Mouse (Mus musculus): ENCODE results near the gene Chd1l. TPM values are rescaled to one million over a fixed set of nuclear protein-coding genes. Genes with fewer than 3 reads are reported as not detected.
A peak's percentile ranks its signal among the peaks of the same experiment; 100 is the strongest.

Gene Chd1l
- polyA plus RNA-seq, 1 experiment from 2014 or later, result 4.3 TPM

GRCm38 (mm10) chr3:97525458-97525857 lies 84.5 kb downstream of the Chd1l start:
- Histone ChIP-seq H3K36me3 (ENCODE audit: control insufficient read depth, insufficient read depth, low read length) (no peaks in the 10 kb centered on the region), H3K27me3 (ENCODE audit: control insufficient read depth, insufficient read depth, low read length) (no peaks in the 10 kb centered on the region), H3K4me2 (ENCODE audit: low read depth, low read length) (no peak overlapping the region), H3K9me3 (ENCODE audit: control insufficient read depth, low read length) (no peaks in the 10 kb centered on the region), H3K9ac (replicated peaks; ENCODE audit: low read depth, low read length) (no peak overlapping the region), H3K27ac (ENCODE audit: low read depth, low read length) (no peak overlapping the region), H3K4me3 (ENCODE audit: low read depth, low read length) (no peak overlapping the region), H3K4me1 (ENCODE audit: control insufficient read depth, insufficient read depth, low read length) (peaks cover 9% of the 10 kb centered on the region; the same call in 1 of the 2 replicates)
- ATAC-seq (ENCODE audit: low read depth), result peak; percentile 29; the same call in 1 of the 2 replicates
- 56% methylated on average over 8 of the region's 8 CpGs for WGBS

GRCm38 (mm10) chr3:97524835-97525234 lies 85.2 kb downstream of the Chd1l start:
- H3K36me3 ChIP-seq (ENCODE audit: control insufficient read depth, insufficient read depth, low read length), result no peaks in the 10 kb centered on the region
- no peak overlapping the region for H3K4me2 ChIP-seq (ENCODE audit: low read depth, low read length)
- H3K9me3 ChIP-seq (ENCODE audit: control insufficient read depth, low read length), result no peaks in the 10 kb centered on the region
- H3K4me1 ChIP-seq (ENCODE audit: control insufficient read depth, insufficient read depth, low read length), result peaks cover 9% of the 10 kb centered on the region; the same call in 1 of the 2 replicates
- no peak overlapping the region for H3K27ac ChIP-seq (ENCODE audit: low read depth, low read length)
- 81% methylated on average over 5 of the region's 5 CpGs for WGBS
- H3K27me3 ChIP-seq (ENCODE audit: control insufficient read depth, insufficient read depth, low read length), result no peaks in the 10 kb centered on the region
- H3K9ac ChIP-seq (replicated peaks; ENCODE audit: low read depth, low read length), result no peak overlapping the region
- no peak overlapping the region for H3K4me3 ChIP-seq (ENCODE audit: low read depth, low read length)
- no peak for ATAC-seq (ENCODE audit: low read depth)

- Histone ChIP-seq H3K27me3 (ENCODE audit: control insufficient read depth, insufficient read depth, low read length) (no peaks in the 10 kb centered on the region), H3K27ac (ENCODE audit: low read depth, low read length) (no peak overlapping the region), H3K36me3 (ENCODE audit: control insufficient read depth, insufficient read depth, low read length) (no peaks in the 10 kb centered on the region), H3K4me1 (ENCODE audit: control insufficient read depth, insufficient read depth, low read length) (peaks cover 9% of the 10 kb centered on the region; the same call in 1 of the 2 replicates), H3K4me3 (ENCODE audit: low read depth, low read length) (no peak overlapping the region), H3K9ac (replicated peaks; ENCODE audit: low read depth, low read length) (no peak overlapping the region), H3K9me3 (ENCODE audit: control insufficient read depth, low read length) (no peaks in the 10 kb centered on the region), H3K4me2 (ENCODE audit: low read depth, low read length) (no peak overlapping the region)
- peak; percentile 87 for ATAC-seq (ENCODE audit: low read depth)
- 68% methylated on average over 13 of the region's 13 CpGs for WGBS
Measured at GRCm38 (mm10) chr3:97521946-97522731, 87.9 kb downstream of the Chd1l start.

- no peak overlapping the region for H3K27ac ChIP-seq (ENCODE audit: low read depth, low read length)
- H3K4me3 ChIP-seq (ENCODE audit: low read depth, low read length), result no peak overlapping the region
- no peak overlapping the region for H3K4me2 ChIP-seq (ENCODE audit: low read depth, low read length)
- 96% methylated on average over 11 of the region's 11 CpGs for WGBS
- H3K9me3 ChIP-seq (ENCODE audit: control insufficient read depth, low read length), result no peaks in the 10 kb centered on the region
- ATAC-seq (ENCODE audit: low read depth), result no peak
- peaks cover 9% of the 10 kb centered on the region; the same call in 1 of the 2 replicates for H3K4me1 ChIP-seq (ENCODE audit: control insufficient read depth, insufficient read depth, low read length)
- no peaks in the 10 kb centered on the region for H3K27me3 ChIP-seq (ENCODE audit: control insufficient read depth, insufficient read depth, low read length)
- H3K36me3 ChIP-seq (ENCODE audit: control insufficient read depth, insufficient read depth, low read length), result no peaks in the 10 kb centered on the region
- no peak overlapping the region for H3K9ac ChIP-seq (replicated peaks; ENCODE audit: low read depth, low read length)
Measured at GRCm38 (mm10) chr3:97519883-97520282, 90.1 kb downstream of the Chd1l start.

GRCm38 (mm10) chr3:97512296-97512695 lies 97.7 kb downstream of the Chd1l start:
- no peak overlapping the region for H3K4me2 ChIP-seq (ENCODE audit: low read depth, low read length)

More at GRCm38 (mm10) chr3:97512296-97512695, 97.7 kb downstream of the Chd1l start:
- Histone ChIP-seq H3K27me3 (ENCODE audit: control insufficient read depth, insufficient read depth, low read length) (no peaks in the 10 kb centered on the region), H3K4me3 (ENCODE audit: low read depth, low read length) (no peak overlapping the region), H3K36me3 (ENCODE audit: control insufficient read depth, insufficient read depth, low read length) (no peaks in the 10 kb centered on the region), H3K9me3 (ENCODE audit: control insufficient read depth, low read length) (no peaks in the 10 kb centered on the region), H3K9ac (replicated peaks; ENCODE audit: low read depth, low read length) (no peak overlapping the region), H3K4me1 (ENCODE audit: control insufficient read depth, insufficient read depth, low read length) (0 out of 2 replicates have a peak, but pooled peaks cover 4% of the 10 kb centered on the region), H3K27ac (ENCODE audit: low read depth, low read length) (no peak overlapping the region)
- WGBS, result 92% methylated on average over 3 of the region's 3 CpGs
- ATAC-seq (ENCODE audit: low read depth), result no peak

Other genes starting within 250 kb of the Chd1l start
- gene Olfr1402, start 188.2 kb downstream of the Chd1l start, polyA plus RNA-seq (2014; fragmentation: Nextera tagmentation; extraction: Ambion mirVana), result not detected in 2 replicates
- gene Fmo5, start 18.6 kb upstream of the Chd1l start, polyA plus RNA-seq (2014; fragmentation: Nextera tagmentation; extraction: Ambion mirVana), result 0.32 and 0.46 TPM in 2 replicates
- gene Prkab2, start 48.0 kb upstream of the Chd1l start, polyA plus RNA-seq (2014; fragmentation: Nextera tagmentation; extraction: Ambion mirVana), result 11.8 and 14.0 TPM in 2 replicates
- not detected in 2 replicates for gene Gm17651, start 64.5 kb upstream of the Chd1l start, polyA plus RNA-seq (2014; fragmentation: Nextera tagmentation; extraction: Ambion mirVana)

All from neural tube, embryonic 14.5 days (tissue).